Mouse (Mus musculus): ENCODE data around the gene Lrrc74a. TPM values are rescaled to one million over a fixed set of nuclear protein-coding genes. Genes with fewer than 3 reads are reported as not detected.

The Lrrc74a gene
- total RNA-seq (2023) = not detected

GRCm38 (mm10) chr12:86734319-86734810, at the start of gene Lrrc74a:
Lrrc74a (plus strand) TSS chr12:86734369.

GRCm38 (mm10) chr12:86726120-86726640, 8.0 kb upstream of the Lrrc74a start, which contains the start of gene Angel1:
Angel1 (minus strand) TSS chr12:86726460.

Other genes with a start within 250 kb of the Lrrc74a start
- under 1 TPM in 1 of 2 experiments, not detected in 1; 0.22 TPM for gene Vash1, start 55.7 kb upstream of the Lrrc74a start, total RNA-seq (2023)
- gene Angel1, start 7.9 kb upstream of the Lrrc74a start, total RNA-seq (2023) = 1 to 10 TPM in 1 of 2 experiments, under 1 TPM in 1; 0.85 to 1.3 TPM
- 1 to 10 TPM; 3.2 to 3.7 TPM for gene Irf2bpl, start 150.4 kb downstream of the Lrrc74a start, total RNA-seq (2023)
- 1 to 10 TPM; 6.5 to 7.5 TPM for gene Cipc, start 212.7 kb downstream of the Lrrc74a start, total RNA-seq (2023)